Comparison of ENCODE assay signal across 21 mouse cellular contexts in genomic region chr8:94952086-94952485, GRCm38 (mm10). TPM values are rescaled to one million over a fixed set of nuclear protein-coding genes. Genes with fewer than 3 reads are reported as not detected.
"Had no signal": no experiment of that assay in that cellular context is flagged by ENCODE, and none has a peak within 500 bp of the region (broad histone marks: within the 10 kb centered on the region; RNA-seq: fewer than 3 reads in every experiment).

No protein-coding gene starts in this region.

- H3K9me3 ChIP-seq: liver, embryonic 15.5 days; midbrain, embryonic 13.5 days; midbrain, embryonic 15.5 days; neural tube, embryonic 13.5 days; neural tube, embryonic 15.5 days had no signal

- H3K4me2 ChIP-seq: liver, embryonic 11.5 days; liver, embryonic 15.5 days; lung, embryonic 14.5 days; midbrain, embryonic 11.5 days; midbrain, embryonic 13.5 days; midbrain, embryonic 15.5 days; neural tube, embryonic 13.5 days; neural tube, embryonic 15.5 days had no signal

- ATAC-seq: liver, postnatal 0 days; midbrain, embryonic 13.5 days; midbrain, embryonic 15.5 days had no signal

- H3K27me3 ChIP-seq: liver, embryonic 15.5 days; midbrain, embryonic 13.5 days; midbrain, embryonic 15.5 days; neural tube, embryonic 13.5 days; neural tube, embryonic 15.5 days had no signal

- H3K4me3 ChIP-seq: liver, embryonic 15.5 days; midbrain, embryonic 13.5 days; midbrain, embryonic 15.5 days; neural tube, embryonic 13.5 days; neural tube, embryonic 15.5 days had no signal

- DNase-seq: liver, postnatal 0 days; lung, embryonic 14.5 days; lung, postnatal 10 days; retina, postnatal 1 day; right cerebral cortex, adult 18-20 months; right cerebral cortex, postnatal 25 days; right cerebral cortex, postnatal 4 days; spleen, adult 18-20 months; thymus, adult 18-20 months; thymus, postnatal 14 days; thymus, postnatal 4 days had no signal

- H3K36me3 ChIP-seq: liver, embryonic 15.5 days; midbrain, embryonic 13.5 days; midbrain, embryonic 15.5 days; neural tube, embryonic 13.5 days; neural tube, embryonic 15.5 days had no signal

RNA-seq across cellular contexts. Expression of gene Adgrg5, which starts 28.6 kb away (rescaled TPM):
- total RNA-seq: megakaryocyte progenitor cell, adult 5-6 weeks; midbrain, postnatal 0 days had no signal
- polyA plus RNA-seq: neural tube, embryonic 11.5 days had no signal
